Mouse (Mus musculus): ENCODE results near the gene Atf6. TPM values are rescaled to one million over a fixed set of nuclear protein-coding genes. Genes with fewer than 3 reads are reported as not detected.

Atf6 gene
- polyA plus RNA-seq, 1 experiment from 2014 or later: 10.1 TPM

DNA sequence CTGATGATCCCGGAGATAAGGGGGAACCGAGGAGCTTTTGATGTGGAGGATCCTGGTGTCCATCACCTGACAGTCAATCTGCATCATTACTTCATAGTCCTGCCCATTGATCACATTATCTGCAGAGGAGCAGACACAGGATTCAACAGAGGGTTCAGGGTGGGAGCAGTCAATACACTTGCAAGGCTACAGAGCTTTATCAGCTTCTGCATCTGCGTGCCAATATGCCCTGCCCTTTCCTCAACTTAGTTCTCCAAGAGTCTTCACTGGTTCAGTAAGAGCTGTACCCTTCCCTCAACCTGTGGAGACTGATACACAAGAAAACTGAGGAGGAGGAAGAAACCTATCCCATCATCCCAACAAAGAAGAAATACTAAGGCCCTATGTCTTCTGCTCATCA is 157.6 kb downstream of the Atf6 start:
- ATAC-seq (ENCODE audit: borderline replicate concordance, extremely low read depth, low FRiP score, low TSS enrichment): no peak
- no peak overlapping the region for H3K4me3 ChIP-seq
- H3K9me3 ChIP-seq: no peaks in the 10 kb centered on the region
- H3K36me3 ChIP-seq: no peaks in the 10 kb centered on the region; the same call in 1 of the 2 replicates
- H3K4me1 ChIP-seq: no peaks in the 10 kb centered on the region
- H3K9ac ChIP-seq: no peak overlapping the region
- H3K27ac ChIP-seq: no peak overlapping the region
- WGBS: 86% methylated on average over 3 of the region's 3 CpGs
- H3K4me2 ChIP-seq: no peak overlapping the region
- H3K27me3 ChIP-seq: no peaks in the 10 kb centered on the region

DNA sequence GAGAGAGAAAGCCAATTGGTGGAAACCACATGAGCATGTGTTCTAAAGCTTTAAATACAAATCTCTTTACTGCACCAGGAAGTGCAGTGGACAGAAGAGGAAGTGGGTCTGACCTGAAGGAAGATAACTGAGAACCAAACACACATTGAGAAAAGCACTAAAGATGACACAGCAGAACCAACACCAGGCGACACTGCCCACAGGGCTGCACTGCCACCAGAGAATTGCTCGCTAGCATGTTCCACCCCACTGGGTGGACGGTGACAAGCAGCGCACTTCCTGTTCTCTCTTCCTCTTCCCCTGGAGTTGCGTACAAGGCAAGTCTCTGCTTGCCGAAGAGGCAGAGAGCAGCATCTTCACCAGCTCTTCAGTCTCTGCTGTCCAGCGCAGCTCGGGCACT is 158.1 kb downstream of the Atf6 start:
- H3K9me3 ChIP-seq: no peaks in the 10 kb centered on the region
- ATAC-seq (ENCODE audit: borderline replicate concordance, extremely low read depth, low FRiP score, low TSS enrichment): no peak
- no peaks in the 10 kb centered on the region for H3K4me1 ChIP-seq
- no peaks in the 10 kb centered on the region for H3K27me3 ChIP-seq
- no peak overlapping the region for H3K9ac ChIP-seq
- no peak overlapping the region for H3K4me2 ChIP-seq
- H3K4me3 ChIP-seq: no peak overlapping the region
- H3K36me3 ChIP-seq: no peaks in the 10 kb centered on the region; the same call in 1 of the 2 replicates
- WGBS: 85% methylated on average over 8 of the region's 8 CpGs
- no peak overlapping the region for H3K27ac ChIP-seq

DNA sequence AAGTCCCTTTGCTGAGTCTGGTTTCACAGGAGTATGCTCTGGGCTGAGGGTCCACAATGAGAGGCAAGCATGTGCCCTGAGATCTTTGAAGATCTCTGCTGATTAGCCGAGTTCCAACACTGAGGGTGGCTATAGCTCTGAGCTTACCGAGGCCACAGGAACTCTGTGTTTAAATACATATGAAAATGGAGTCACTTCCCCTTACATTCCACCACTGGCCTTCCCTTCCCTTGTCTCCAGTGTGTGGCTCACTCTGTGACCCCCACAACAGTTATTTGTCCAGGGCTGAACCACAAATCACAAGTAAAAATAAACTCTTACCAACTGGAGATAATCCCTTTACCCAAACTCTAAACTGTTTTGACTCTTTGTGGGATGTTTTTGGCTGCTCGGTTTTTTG is 158.5 kb downstream of the Atf6 start:
- no peak overlapping the region for H3K27ac ChIP-seq
- no peak for ATAC-seq (ENCODE audit: borderline replicate concordance, extremely low read depth, low FRiP score, low TSS enrichment)
- H3K4me1 ChIP-seq: no peaks in the 10 kb centered on the region
- H3K9ac ChIP-seq: no peak overlapping the region
- H3K9me3 ChIP-seq: no peaks in the 10 kb centered on the region
- 61% methylated on average over 3 of the region's 3 CpGs for WGBS
- no peaks in the 10 kb centered on the region for H3K27me3 ChIP-seq
- no peak overlapping the region for H3K4me2 ChIP-seq
- no peak overlapping the region for H3K4me3 ChIP-seq
- no peaks in the 10 kb centered on the region; the same call in 1 of the 2 replicates for H3K36me3 ChIP-seq

DNA sequence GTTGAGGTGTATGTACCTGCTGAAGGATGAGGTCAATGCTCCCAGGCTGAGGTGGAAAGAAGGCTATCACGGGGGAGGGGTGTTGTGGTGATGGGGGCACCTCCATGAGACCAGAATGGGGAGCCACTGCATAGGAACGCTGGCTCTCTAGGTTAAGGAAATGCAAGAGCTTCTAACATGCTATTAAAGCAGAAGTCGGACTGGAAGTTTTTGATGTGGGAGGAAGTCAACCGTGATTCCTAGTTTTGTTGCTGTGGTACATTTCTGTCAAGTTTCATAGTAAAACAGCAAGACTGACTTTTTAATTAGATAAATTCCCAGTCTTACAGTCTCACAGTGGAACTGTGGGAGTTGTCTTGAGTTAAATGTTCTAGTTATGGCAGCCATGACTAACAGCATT is 161.5 kb downstream of the Atf6 start:
- 83% methylated on average over 4 of the region's 4 CpGs for WGBS
- H3K27me3 ChIP-seq: no peaks in the 10 kb centered on the region
- ATAC-seq (ENCODE audit: borderline replicate concordance, extremely low read depth, low FRiP score, low TSS enrichment): no peak

DNA sequence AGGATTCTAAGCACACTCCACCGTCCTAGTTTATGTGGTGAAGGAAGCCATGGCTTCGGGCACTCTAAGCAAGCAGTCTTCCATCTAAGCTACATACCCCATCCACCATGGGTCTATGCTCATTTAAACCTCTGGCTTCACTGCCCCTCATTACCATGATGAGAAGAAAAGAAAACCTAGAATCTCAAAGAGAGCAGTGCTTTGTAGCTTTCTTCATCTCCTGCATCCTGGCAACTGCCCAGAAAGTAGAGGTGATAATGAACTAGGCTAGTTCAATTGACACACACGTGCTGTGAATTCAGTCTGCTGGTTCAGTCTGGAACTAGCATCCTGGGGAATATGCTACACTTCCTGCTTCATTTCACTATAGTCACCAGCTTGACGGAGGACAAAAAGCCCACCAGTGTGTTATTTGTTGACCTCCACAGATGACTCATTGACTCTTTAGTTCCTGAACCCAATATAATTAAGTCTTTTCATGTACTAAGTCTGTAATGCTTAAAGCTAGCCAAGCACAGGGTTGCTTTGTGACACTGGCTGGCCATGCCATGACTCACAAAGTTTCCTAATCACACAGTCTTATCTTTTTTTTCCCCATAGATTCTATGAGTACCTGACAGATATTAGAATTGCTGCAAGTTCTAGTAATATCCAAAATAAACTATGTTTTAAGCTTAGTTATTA is 162.5 kb downstream of the Atf6 start:
- Histone ChIP-seq H3K9me3 (no peaks in the 10 kb centered on the region), H3K9ac (no peak overlapping the region), H3K4me1 (no peaks in the 10 kb centered on the region), H3K36me3 (no peaks in the 10 kb centered on the region; the same call in 1 of the 2 replicates), H3K4me3 (no peak overlapping the region), H3K27ac (no peak overlapping the region), H3K4me2 (no peak overlapping the region), H3K27me3 (no peaks in the 10 kb centered on the region)
- no peak for ATAC-seq (ENCODE audit: borderline replicate concordance, extremely low read depth, low FRiP score, low TSS enrichment)
- WGBS: 71% methylated on average over 4 of the region's 4 CpGs

More for the DNA sequence above, 161.5 kb downstream of the Atf6 start:
- Histone ChIP-seq H3K9ac (no peak overlapping the region), H3K27ac (no peak overlapping the region), H3K4me3 (no peak overlapping the region), H3K36me3 (no peaks in the 10 kb centered on the region; the same call in 1 of the 2 replicates), H3K4me2 (no peak overlapping the region), H3K9me3 (no peaks in the 10 kb centered on the region), H3K4me1 (no peaks in the 10 kb centered on the region)

DNA sequence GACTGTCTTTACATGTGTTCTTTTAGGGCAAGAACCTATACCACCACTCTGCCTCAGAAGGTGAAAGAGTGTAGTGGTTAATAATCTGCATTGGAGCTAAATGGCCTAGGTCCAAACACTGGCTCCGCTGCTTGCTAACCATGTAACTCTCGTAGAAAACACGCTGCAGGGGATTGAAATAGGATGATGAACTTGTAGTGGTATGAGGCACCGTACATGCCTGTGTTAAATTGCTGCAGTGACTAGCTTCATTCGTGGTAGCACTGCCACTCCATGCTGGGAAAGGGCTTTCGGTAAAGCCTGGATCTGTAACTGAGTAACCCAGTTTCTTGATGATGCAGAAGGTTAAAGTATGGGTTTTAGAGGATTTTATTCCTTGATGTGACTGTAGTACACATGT is 163.5 kb downstream of the Atf6 start:
- Histone ChIP-seq H3K4me2 (no peak overlapping the region), H3K27me3 (no peaks in the 10 kb centered on the region), H3K4me1 (peaks cover 1% of the 10 kb centered on the region; the same call in 1 of the 2 replicates), H3K27ac (no peak overlapping the region), H3K4me3 (no peak overlapping the region), H3K9me3 (no peaks in the 10 kb centered on the region), H3K36me3 (no peaks in the 10 kb centered on the region; the same call in 1 of the 2 replicates), H3K9ac (no peak overlapping the region)
- 89% methylated on average over 6 of the region's 6 CpGs for WGBS
- ATAC-seq (ENCODE audit: borderline replicate concordance, extremely low read depth, low FRiP score, low TSS enrichment): no peak

DNA sequence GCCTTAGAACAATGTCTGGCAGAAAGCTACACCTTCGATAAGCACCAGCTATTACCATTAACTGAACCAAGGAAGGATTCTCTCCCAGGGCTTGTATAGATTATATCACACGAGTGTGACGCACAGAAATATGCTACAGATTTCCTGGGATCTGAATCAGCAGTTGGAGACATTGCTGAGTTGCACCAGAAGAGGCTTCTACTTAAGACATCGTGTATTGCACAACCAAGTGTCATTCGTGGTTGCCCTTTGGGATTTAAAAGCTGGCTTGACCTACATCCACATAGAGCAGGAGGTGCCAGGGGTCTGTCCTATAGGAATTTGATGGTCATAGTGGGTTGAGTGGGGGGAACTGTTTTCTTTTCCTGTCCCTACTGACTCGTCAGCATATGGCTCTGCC is 164.6 kb downstream of the Atf6 start:
- H3K4me1 ChIP-seq: peaks cover 5% of the 10 kb centered on the region; the same call in 1 of the 2 replicates
- H3K4me2 ChIP-seq: no peak overlapping the region
- no peaks in the 10 kb centered on the region for H3K9me3 ChIP-seq
- WGBS: 76% methylated on average over 6 of the region's 6 CpGs
- no peak overlapping the region for H3K27ac ChIP-seq
- H3K36me3 ChIP-seq: no peaks in the 10 kb centered on the region; the same call in 1 of the 2 replicates
- H3K4me3 ChIP-seq: no peak overlapping the region
- H3K27me3 ChIP-seq: no peaks in the 10 kb centered on the region
- no peak for ATAC-seq (ENCODE audit: borderline replicate concordance, extremely low read depth, low FRiP score, low TSS enrichment)
- no peak overlapping the region for H3K9ac ChIP-seq

DNA sequence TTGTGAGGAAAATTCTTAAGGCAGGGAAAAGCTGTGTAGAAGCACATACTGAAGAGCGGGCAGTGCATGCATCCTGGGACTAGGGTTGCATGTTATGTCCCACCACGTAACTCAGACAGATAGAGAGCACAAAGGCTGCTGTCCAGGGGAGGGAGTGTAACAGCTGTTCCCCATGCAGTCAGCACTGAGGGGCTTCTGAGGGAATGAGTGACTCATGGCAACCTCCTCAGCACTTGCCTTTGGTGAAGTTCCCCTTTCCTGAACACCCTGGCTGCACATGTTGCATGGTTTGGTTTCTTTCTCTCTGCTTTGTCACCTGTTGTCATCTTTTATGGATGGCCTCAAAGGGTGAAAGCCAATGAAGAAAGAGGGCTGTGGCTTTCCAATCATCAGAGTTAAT is 165.3 kb downstream of the Atf6 start:
- no peak overlapping the region for H3K27ac ChIP-seq
- H3K9ac ChIP-seq: no peak overlapping the region
- no peaks in the 10 kb centered on the region for H3K27me3 ChIP-seq
- no peak for ATAC-seq (ENCODE audit: borderline replicate concordance, extremely low read depth, low FRiP score, low TSS enrichment)
- H3K36me3 ChIP-seq: no peaks in the 10 kb centered on the region
- H3K4me2 ChIP-seq: no peak overlapping the region
- 77% methylated on average over 2 of the region's 2 CpGs for WGBS
- no peaks in the 10 kb centered on the region for H3K9me3 ChIP-seq
- no peak overlapping the region for H3K4me3 ChIP-seq
- H3K4me1 ChIP-seq: peaks cover 5% of the 10 kb centered on the region; the same call in 1 of the 2 replicates

DNA sequence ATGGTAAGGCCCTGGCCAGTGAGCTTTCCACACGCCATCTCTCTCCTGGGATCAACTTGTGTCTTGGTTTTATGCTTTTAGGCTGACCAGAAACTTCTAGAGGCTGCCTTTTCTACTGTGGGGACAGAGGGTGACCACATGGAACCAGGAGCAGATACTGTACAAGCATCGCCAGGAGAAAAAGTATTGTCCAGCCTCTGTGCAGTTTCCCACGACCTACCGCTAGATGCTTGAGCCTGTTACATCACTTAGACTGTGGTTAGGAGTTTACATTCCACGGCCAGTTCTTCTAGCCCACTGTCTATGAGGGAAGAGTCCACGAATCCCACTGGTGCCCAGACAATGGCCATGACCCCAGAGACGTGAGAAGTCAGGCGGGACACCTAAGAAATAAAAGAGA is 166.0 kb downstream of the Atf6 start:
- Histone ChIP-seq H3K9ac (no peak overlapping the region), H3K4me2 (no peak overlapping the region), H3K4me1 (peaks cover 5% of the 10 kb centered on the region; the same call in 1 of the 2 replicates), H3K9me3 (no peaks in the 10 kb centered on the region), H3K27me3 (no peaks in the 10 kb centered on the region), H3K36me3 (no peaks in the 10 kb centered on the region), H3K4me3 (no peak overlapping the region), H3K27ac (no peak overlapping the region)
- WGBS: 72% methylated on average over 8 of the region's 8 CpGs
- ATAC-seq (ENCODE audit: borderline replicate concordance, extremely low read depth, low FRiP score, low TSS enrichment): no peak

DNA sequence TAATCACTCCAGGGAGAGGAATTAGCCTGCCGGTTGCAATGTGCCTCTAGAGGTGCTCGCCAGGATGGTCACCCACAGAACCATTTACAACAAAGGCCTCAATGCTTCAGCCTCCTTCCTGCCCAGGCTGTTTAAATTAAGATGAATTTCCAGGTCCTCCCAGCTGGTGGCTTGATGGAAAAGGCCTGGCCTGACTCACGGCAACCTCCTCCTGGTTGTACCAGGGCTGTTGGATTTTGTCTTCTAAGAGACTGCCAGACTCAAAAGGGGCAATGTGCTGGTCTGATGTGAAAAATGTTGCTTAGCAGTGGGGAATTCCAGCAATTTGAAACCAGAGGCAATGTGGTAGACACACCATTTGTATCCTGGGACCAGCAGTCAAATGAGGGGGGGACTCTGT is 166.4 kb downstream of the Atf6 start:
- no peak overlapping the region for H3K4me2 ChIP-seq
- no peaks in the 10 kb centered on the region for H3K36me3 ChIP-seq
- peaks cover 5% of the 10 kb centered on the region; the same call in 1 of the 2 replicates for H3K4me1 ChIP-seq
- H3K27ac ChIP-seq: no peak overlapping the region
- H3K9ac ChIP-seq: no peak overlapping the region
- no peak overlapping the region for H3K4me3 ChIP-seq
- no peak for ATAC-seq (ENCODE audit: borderline replicate concordance, extremely low read depth, low FRiP score, low TSS enrichment)
- no peaks in the 10 kb centered on the region for H3K27me3 ChIP-seq
- WGBS: 56% methylated on average over 3 of the region's 3 CpGs
- no peaks in the 10 kb centered on the region for H3K9me3 ChIP-seq

DNA sequence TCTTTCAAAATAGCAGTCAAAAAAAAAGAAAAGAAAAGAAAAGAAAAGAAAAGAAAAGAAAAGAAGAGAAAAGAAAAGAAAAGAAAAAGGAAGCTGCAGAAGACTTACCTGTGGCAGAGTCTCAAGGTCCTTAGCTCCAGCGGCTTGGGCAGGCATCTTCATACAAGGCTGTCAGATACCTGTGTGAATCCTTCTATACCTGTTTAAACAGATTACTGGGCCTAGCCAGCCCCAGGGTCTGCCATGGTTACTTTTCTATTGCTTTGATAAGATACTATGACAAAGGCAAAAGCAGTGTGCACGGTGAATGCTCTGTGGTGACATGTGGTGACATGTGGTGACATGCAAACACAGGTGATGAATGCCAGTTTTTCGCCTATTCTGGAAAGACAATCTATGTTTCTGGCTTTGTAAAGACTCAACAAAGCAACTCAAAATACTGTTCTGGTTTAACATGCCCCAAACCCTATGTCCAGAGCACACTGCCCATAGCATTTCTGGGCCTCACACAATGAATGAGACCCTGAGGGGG is 167.0 kb downstream of the Atf6 start:
- Histone ChIP-seq H3K4me3 (no peak overlapping the region), H3K9ac (no peak overlapping the region), H3K9me3 (no peaks in the 10 kb centered on the region), H3K4me1 (peaks cover 5% of the 10 kb centered on the region; the same call in 1 of the 2 replicates), H3K27ac (no peak overlapping the region), H3K4me2 (no peak overlapping the region), H3K27me3 (no peaks in the 10 kb centered on the region), H3K36me3 (no peaks in the 10 kb centered on the region)
- WGBS: 83% methylated on average over 3 of the region's 3 CpGs
- no peak for ATAC-seq (ENCODE audit: borderline replicate concordance, extremely low read depth, low FRiP score, low TSS enrichment)

DNA sequence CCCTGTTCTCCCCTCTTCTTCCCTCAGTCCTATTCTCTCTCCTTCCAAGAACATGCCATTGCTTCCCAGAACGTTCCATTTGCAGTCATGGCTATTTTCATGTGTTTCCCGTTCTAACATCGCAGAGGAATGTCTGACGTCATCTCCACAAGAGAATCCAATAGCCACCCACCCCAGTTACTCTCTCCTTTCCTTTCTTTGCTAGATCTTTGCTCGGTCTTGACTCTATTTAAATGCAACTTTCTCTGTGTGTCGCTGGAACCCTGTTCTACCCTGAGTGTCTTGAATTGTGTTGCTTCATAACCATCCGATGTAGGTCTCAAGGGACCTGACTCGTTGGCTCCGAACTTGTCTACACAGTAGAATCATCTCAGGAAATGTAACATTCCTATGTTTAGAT is 168.0 kb downstream of the Atf6 start:
- no peak for ATAC-seq (ENCODE audit: borderline replicate concordance, extremely low read depth, low FRiP score, low TSS enrichment)
- 68% methylated on average over 9 of the region's 9 CpGs for WGBS
- no peak overlapping the region for H3K4me3 ChIP-seq

More for the DNA sequence above, 168.0 kb downstream of the Atf6 start:
- Histone ChIP-seq H3K4me1 (peaks cover 11% of the 10 kb centered on the region), H3K27me3 (no peaks in the 10 kb centered on the region), H3K9ac (no peak overlapping the region), H3K9me3 (no peaks in the 10 kb centered on the region), H3K4me2 (no peak overlapping the region), H3K27ac (no peak overlapping the region), H3K36me3 (no peaks in the 10 kb centered on the region)

Data from lung, embryonic 15.5 days (tissue).